Mouse (Mus musculus): ENCODE measurements around the gene Rbm14. TPM values are rescaled to one million over a fixed set of nuclear protein-coding genes. Genes with fewer than 3 reads are reported as not detected.
"Not testable (repeated sequence)": the region's sequence is repeated elsewhere in the genome, so short reads cannot be mapped to it uniquely, and the experiment has no call there.

Rbm14 gene
- total RNA-seq, 2 experiments from 2014 or later = 41.2 to 49.4 TPM

GRCm38 (mm10) chr19:4817182-4817835 lies 5.9 kb upstream of the Rbm14 start:
- no peak for DNase-seq (ENCODE audit: low spot score in 2 of 2)

GRCm38 (mm10) chr19:4813015-4813414 lies 1.6 kb upstream of the Rbm14 start:
- no peak for DNase-seq (ENCODE audit: low spot score in 2 of 2)

- not testable (repeated sequence) for DNase-seq (ENCODE audit: low spot score in 2 of 2)
Observed at GRCm38 (mm10) chr19:4812334-4812949, 1.0 kb upstream of the Rbm14 start.

- DNase-seq (ENCODE audit: low spot score in 2 of 2) = no peak
Observed at GRCm38 (mm10) chr19:4811909-4812242, 442 bp upstream of the Rbm14 start.

- DNase-seq (ENCODE audit: low spot score in 2 of 2) = no peak
Observed at GRCm38 (mm10) chr19:4810746-4811062, 730 bp downstream of the Rbm14 start.

- no peak for DNase-seq (ENCODE audit: low spot score in 2 of 2)
Observed at GRCm38 (mm10) chr19:4810309-4810708, 1.1 kb downstream of the Rbm14 start.

- DNase-seq (ENCODE audit: low spot score in 2 of 2) = no peak
Observed at GRCm38 (mm10) chr19:4803283-4803682, 8.2 kb downstream of the Rbm14 start.

- DNase-seq (ENCODE audit: low spot score in 2 of 2) = peak; percentile 17 to 34
Observed at GRCm38 (mm10) chr19:4802691-4803091, 8.7 kb downstream of the Rbm14 start.

GRCm38 (mm10) chr19:4799083-4799482 lies 12.4 kb downstream of the Rbm14 start:
- DNase-seq (ENCODE audit: low spot score in 2 of 2) = no peak

- no peak for DNase-seq (ENCODE audit: low spot score in 2 of 2)
Observed at GRCm38 (mm10) chr19:4797846-4798245, 13.6 kb downstream of the Rbm14 start.

- no peak for DNase-seq (ENCODE audit: low spot score in 2 of 2)
Observed at GRCm38 (mm10) chr19:4795929-4796328, 15.5 kb downstream of the Rbm14 start.

GRCm38 (mm10) chr19:4793831-4794422 lies 17.5 kb downstream of the Rbm14 start, which contains the start of gene Rbm4:
Gene Rbm4 (minus strand): TSS chr19:4793901.
- DNase-seq (ENCODE audit: low spot score in 2 of 2) = peak; percentile 97 to 98

GRCm38 (mm10) chr19:4793281-4793830 lies 18.1 kb downstream of the Rbm14 start:
- DNase-seq (ENCODE audit: low spot score in 2 of 2) = no peak

- no peak for DNase-seq (ENCODE audit: low spot score in 2 of 2)
Observed at GRCm38 (mm10) chr19:4786313-4786712, 25.1 kb downstream of the Rbm14 start.

- no peak for DNase-seq (ENCODE audit: low spot score in 2 of 2)
Observed at GRCm38 (mm10) chr19:4785206-4785605, 26.2 kb downstream of the Rbm14 start.

- DNase-seq (ENCODE audit: low spot score in 2 of 2) = no peak
Observed at GRCm38 (mm10) chr19:4782891-4783290, 28.5 kb downstream of the Rbm14 start.

GRCm38 (mm10) chr19:4772785-4773184 lies 38.6 kb downstream of the Rbm14 start:
- no peak for DNase-seq (ENCODE audit: low spot score in 2 of 2)

GRCm38 (mm10) chr19:4767507-4768148 lies 43.8 kb downstream of the Rbm14 start:
- no peak for DNase-seq (ENCODE audit: low spot score in 2 of 2)

- DNase-seq (ENCODE audit: low spot score in 2 of 2) = no peak
Observed at GRCm38 (mm10) chr19:4762876-4763275, 48.6 kb downstream of the Rbm14 start.

GRCm38 (mm10) chr19:4760544-4760943 lies 50.9 kb downstream of the Rbm14 start:
- DNase-seq (ENCODE audit: low spot score in 2 of 2) = not testable (repeated sequence)

- no peak for DNase-seq (ENCODE audit: low spot score in 2 of 2)
Observed at GRCm38 (mm10) chr19:4756921-4757320, 54.5 kb downstream of the Rbm14 start.

Data from layer of hippocampus, postnatal 10 days (tissue).